Comparison of ENCODE assay signal across 8 mouse cellular contexts in the genomic region with DNA sequence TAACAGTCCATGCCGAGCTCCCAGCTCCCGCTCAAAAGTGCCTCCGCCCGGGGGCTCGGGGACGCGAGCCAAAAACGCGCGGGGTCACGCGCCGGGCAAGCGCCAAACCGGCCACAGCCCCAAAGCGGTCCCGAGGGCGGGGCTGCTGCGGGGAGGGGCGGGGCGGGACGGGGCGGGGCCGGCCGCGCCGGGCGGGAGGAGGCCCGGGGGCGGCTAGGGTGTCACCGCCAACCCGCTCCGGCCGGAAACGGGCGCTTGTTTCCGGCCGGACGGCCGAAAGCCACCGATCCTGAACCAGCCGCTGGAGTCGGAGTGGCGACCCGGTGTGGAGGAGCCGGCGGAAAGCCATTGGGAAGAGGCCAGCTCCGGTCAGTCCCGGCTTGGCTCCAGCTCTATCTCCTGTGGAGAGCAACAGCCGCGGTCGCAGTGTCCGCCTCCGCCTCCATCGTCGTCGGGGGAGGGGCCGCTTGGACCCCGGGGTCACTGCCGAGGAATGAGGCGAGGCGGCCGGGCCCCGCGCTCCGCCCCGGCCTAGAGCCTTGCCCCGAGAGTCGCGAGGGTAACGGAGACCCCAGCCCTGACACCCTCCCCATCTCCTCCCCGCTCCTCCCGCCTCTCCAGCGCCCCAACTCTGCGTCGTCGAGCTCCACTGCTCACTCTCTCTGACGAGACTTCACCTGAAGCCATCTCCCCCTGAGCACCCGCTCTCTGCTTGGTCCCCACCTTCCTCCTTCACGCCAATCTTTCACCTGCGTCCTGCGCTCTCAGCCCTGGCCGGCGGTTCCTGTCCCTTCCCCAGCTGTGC. TPM values are rescaled to one million over a fixed set of nuclear protein-coding genes. Genes with fewer than 3 reads are reported as not detected.
A peak's percentile ranks its signal among the peaks of the same experiment; 100 is the strongest.
DNase-seq lines count a peak whose midpoint lies in the region; ATAC-seq and TF ChIP-seq lines count a peak whose summit lies in the region.

A gene (plus strand): TSS at position 267 of the 805 bp plus-strand sequence.

- H3K4me1 ChIP-seq in hindbrain, embryonic 14.5 days (replicated peaks; ENCODE audit: control insufficient read depth, insufficient read depth, low read length), result peaks cover 19% of the 10 kb centered on the region

- POLR2A ChIA-PET in Patski (lab: Charles Lee), result interaction anchor here (0.6 to 3.1 kb wide), 13 partner anchors 9 to 371 kb away, joined by 3 to 10 read pairs (median 4); a partner anchor contains a TSS

- H3K36me3 ChIP-seq in hindbrain, embryonic 14.5 days (replicated peaks; ENCODE audit: control insufficient read depth, insufficient read depth), result no peaks in the 10 kb centered on the region

- under 1% methylated on average over 69 of the region's 84 CpGs for WGBS in hindbrain, embryonic 14.5 days

- H3K4me3 ChIP-seq in hindbrain, embryonic 14.5 days (replicated peaks; ENCODE audit: low read length), result peak within 1 kb of the TSS; percentile 77

- CTCF ChIA-PET in Patski (lab: Charles Lee), result interaction anchor here (1.2 to 3.9 kb wide), 6 partner anchors 13 to 141 kb away, joined by 3 to 25 read pairs (median 10); no protein-coding TSS in a partner anchor

- peak within 1 kb of the TSS; percentile 57; the same call in 1 of the 2 replicates for H3K27ac ChIP-seq in hindbrain, embryonic 14.5 days

- H3K9me3 ChIP-seq in hindbrain, embryonic 14.5 days (ENCODE audit: control insufficient read depth, low read length), result no peaks in the 10 kb centered on the region

- peak within 1 kb of the TSS; percentile 69 for H3K4me2 ChIP-seq in hindbrain, embryonic 14.5 days (replicated peaks)

- no peak for TF ChIP-seq CTCF in Patski (IDR thresholded peaks at IDR 0.05)

- peak within 1 kb of the TSS; percentile 83 for H3K9ac ChIP-seq in hindbrain, embryonic 14.5 days

- H3K27me3 ChIP-seq in Patski, result no peaks in the 10 kb centered on the region
- no peaks in the 10 kb centered on the region for H3K27me3 ChIP-seq in hindbrain, embryonic 14.5 days (ENCODE audit: control insufficient read depth, insufficient read depth, low read length)

- no peak for DNase-seq in Patski (ENCODE audit: low read depth, low spot score)
- peak; percentile 90 for DNase-seq in cerebellum, postnatal 14 days
- DNase-seq in frontal cortex, postnatal 25 days (ENCODE audit: low spot score in 2 of 2), result peak; percentile 48 to 56
- peak; percentile 82 for DNase-seq in hindbrain, embryonic 14.5 days (ENCODE audit: low spot score)
- peak; percentile 68 for DNase-seq in left cerebral cortex, adult 18-20 months (ENCODE audit: low spot score in 2 of 2)
- DNase-seq in lung, postnatal 4 days, result peak; percentile 86 to 90
- peak; percentile 72 for DNase-seq in retina, postnatal 7 days (ENCODE audit: low read depth, low spot score)
- DNase-seq in urinary bladder, adult 2 months (ENCODE audit: low spot score), result peak; percentile 80

- peak; percentile 78 for ATAC-seq in Patski
- ATAC-seq in hindbrain, embryonic 14.5 days (ENCODE audit: low FRiP score), result peak; percentile 90

- in situ Hi-C loops in Patski (cut with MboI; ENCODE audit: low pct_unique_long_range_greater_than_20kb), result no loop called here

RNA-seq across cellular contexts. Expression of the gene that starts here (rescaled TPM):
- 45.3 TPM for polyA plus RNA-seq in Patski (2021)
- polyA plus RNA-seq in hindbrain, embryonic 14.5 days (2014; fragmentation: Nextera tagmentation; extraction: Ambion mirVana), result 7.1 and 7.9 TPM in 2 replicates
- total RNA-seq in left cerebral cortex, adult 18-20 months (2021), result 10 to 100 TPM; 37.0 to 38.1 TPM
- polyA plus RNA-seq in urinary bladder, adult 2 months (2012; rRNA removed), result 11.1 and 16.8 TPM in 2 replicates
